Mouse (Mus musculus): ENCODE results near the gene Mipol1. TPM values are rescaled to one million over a fixed set of nuclear protein-coding genes. Genes with fewer than 3 reads are reported as not detected.

Gene Mipol1
- polyA plus RNA-seq, 1 experiment = 0.70 TPM

- no peaks in the 10 kb centered on the region for H3K79me2 ChIP-seq (ENCODE audit: control insufficient read depth, insufficient read depth)
- TF ChIP-seq FOSL1 (IDR thresholded peaks at IDR 0.05; ENCODE audit: insufficient read depth, low read length, poor library complexity, severe bottlenecking) (no peak), CTCF (IDR thresholded peaks at IDR 0.05; ENCODE audit: control insufficient read depth, insufficient read depth, insufficient read length) (no peak), CEBPB (IDR thresholded peaks at IDR 0.05; ENCODE audit: low read depth) (no peak), MYOD1 (IDR thresholded peaks at IDR 0.05; ENCODE audit: control insufficient read depth, insufficient read length, low read depth) (no peak), MYOG (IDR thresholded peaks at IDR 0.05; ENCODE audit: control insufficient read depth, extremely low read depth, insufficient read length) (no peak), USF1 (IDR thresholded peaks at IDR 0.05; ENCODE audit: low read depth) (no peak), MAX (IDR thresholded peaks at IDR 0.05) (no peak)
- no peak overlapping the region for H3ac ChIP-seq (ENCODE audit: control insufficient read depth, insufficient read length, low read depth)
- H3K27me3 ChIP-seq (ENCODE audit: control insufficient read depth, insufficient read depth, insufficient read length) = peaks cover 16% of the 10 kb centered on the region
- H3K36me3 ChIP-seq (ENCODE audit: control insufficient read depth, insufficient read depth) = no peaks in the 10 kb centered on the region
- no peak overlapping the region for H3K4me3 ChIP-seq (ENCODE audit: insufficient read depth, poor library complexity, severe bottlenecking)
- no peaks in the 10 kb centered on the region for H3K79me3 ChIP-seq (ENCODE audit: low read depth)
Observed at GRCm38 (mm10) chr12:57538588-57539550, 308.6 kb downstream of the Mipol1 start.

- Histone ChIP-seq H3K79me2 (ENCODE audit: control insufficient read depth, insufficient read depth) (no peaks in the 10 kb centered on the region), H3K36me3 (ENCODE audit: control insufficient read depth, insufficient read depth) (no peaks in the 10 kb centered on the region), H3K27me3 (ENCODE audit: control insufficient read depth, insufficient read depth, insufficient read length) (peaks cover 16% of the 10 kb centered on the region), H3K4me3 (ENCODE audit: insufficient read depth, poor library complexity, severe bottlenecking) (no peak overlapping the region), H3K79me3 (ENCODE audit: low read depth) (no peaks in the 10 kb centered on the region), H3ac (ENCODE audit: control insufficient read depth, insufficient read length, low read depth) (no peak overlapping the region)
- TF ChIP-seq USF1 (IDR thresholded peaks at IDR 0.05; ENCODE audit: low read depth) = no peak
Observed at GRCm38 (mm10) chr12:57539551-57539985, 309.3 kb downstream of the Mipol1 start.

- TF ChIP-seq MYOG (IDR thresholded peaks at IDR 0.05; ENCODE audit: control insufficient read depth, extremely low read depth, insufficient read length) (no peak), MAX (IDR thresholded peaks at IDR 0.05) (no peak), FOSL1 (IDR thresholded peaks at IDR 0.05; ENCODE audit: insufficient read depth, low read length, poor library complexity, severe bottlenecking) (no peak), USF1 (IDR thresholded peaks at IDR 0.05; ENCODE audit: low read depth) (no peak), CEBPB (IDR thresholded peaks at IDR 0.05; ENCODE audit: low read depth) (no peak), CTCF (IDR thresholded peaks at IDR 0.05; ENCODE audit: control insufficient read depth, insufficient read depth, insufficient read length) (no peak), MYOD1 (IDR thresholded peaks at IDR 0.05; ENCODE audit: control insufficient read depth, insufficient read length, low read depth) (no peak)
- H3K79me2 ChIP-seq (ENCODE audit: control insufficient read depth, insufficient read depth) = no peaks in the 10 kb centered on the region
- H3K27me3 ChIP-seq (ENCODE audit: control insufficient read depth, insufficient read depth, insufficient read length) = peaks cover 22% of the 10 kb centered on the region
- H3K79me3 ChIP-seq (ENCODE audit: low read depth) = no peaks in the 10 kb centered on the region
- H3K36me3 ChIP-seq (ENCODE audit: control insufficient read depth, insufficient read depth) = no peaks in the 10 kb centered on the region
- H3K4me3 ChIP-seq (ENCODE audit: insufficient read depth, poor library complexity, severe bottlenecking) = no peak overlapping the region
- H3ac ChIP-seq (ENCODE audit: control insufficient read depth, insufficient read length, low read depth) = no peak overlapping the region
Observed at GRCm38 (mm10) chr12:57541118-57541517, 310.9 kb downstream of the Mipol1 start.

- H3K79me3 ChIP-seq (ENCODE audit: low read depth) = no peaks in the 10 kb centered on the region
- H3K79me2 ChIP-seq (ENCODE audit: control insufficient read depth, insufficient read depth) = no peaks in the 10 kb centered on the region
- TF ChIP-seq FOSL1 (IDR thresholded peaks at IDR 0.05; ENCODE audit: insufficient read depth, low read length, poor library complexity, severe bottlenecking) = no peak
- no peak for TF ChIP-seq CTCF (IDR thresholded peaks at IDR 0.05; ENCODE audit: control insufficient read depth, insufficient read depth, insufficient read length)
- TF ChIP-seq MYOD1 (IDR thresholded peaks at IDR 0.05; ENCODE audit: control insufficient read depth, insufficient read length, low read depth) = no peak
- no peak overlapping the region for H3ac ChIP-seq (ENCODE audit: control insufficient read depth, insufficient read length, low read depth)
- H3K4me3 ChIP-seq (ENCODE audit: insufficient read depth, poor library complexity, severe bottlenecking) = no peak overlapping the region
- H3K27me3 ChIP-seq (ENCODE audit: control insufficient read depth, insufficient read depth, insufficient read length) = peaks cover 30% of the 10 kb centered on the region
- no peaks in the 10 kb centered on the region for H3K36me3 ChIP-seq (ENCODE audit: control insufficient read depth, insufficient read depth)
Observed at GRCm38 (mm10) chr12:57541931-57542745, 311.9 kb downstream of the Mipol1 start.

- no peak for TF ChIP-seq FOSL1 (IDR thresholded peaks at IDR 0.05; ENCODE audit: insufficient read depth, low read length, poor library complexity, severe bottlenecking)
- TF ChIP-seq MYOG (IDR thresholded peaks at IDR 0.05; ENCODE audit: control insufficient read depth, extremely low read depth, insufficient read length) = no peak
- no peak for TF ChIP-seq MAX (IDR thresholded peaks at IDR 0.05)
- TF ChIP-seq USF1 (IDR thresholded peaks at IDR 0.05; ENCODE audit: low read depth) = no peak
- TF ChIP-seq CEBPB (IDR thresholded peaks at IDR 0.05; ENCODE audit: low read depth) = no peak
- TF ChIP-seq CTCF (IDR thresholded peaks at IDR 0.05; ENCODE audit: control insufficient read depth, insufficient read depth, insufficient read length) = no peak
- TF ChIP-seq MYOD1 (IDR thresholded peaks at IDR 0.05; ENCODE audit: control insufficient read depth, insufficient read length, low read depth) = no peak
- Histone ChIP-seq H3K36me3 (ENCODE audit: control insufficient read depth, insufficient read depth) (no peaks in the 10 kb centered on the region), H3K79me3 (ENCODE audit: low read depth) (no peaks in the 10 kb centered on the region), H3K27me3 (ENCODE audit: control insufficient read depth, insufficient read depth, insufficient read length) (peaks cover 30% of the 10 kb centered on the region), H3K4me3 (ENCODE audit: insufficient read depth, poor library complexity, severe bottlenecking) (no peak overlapping the region), H3K79me2 (ENCODE audit: control insufficient read depth, insufficient read depth) (no peaks in the 10 kb centered on the region), H3ac (ENCODE audit: control insufficient read depth, insufficient read length, low read depth) (no peak overlapping the region)
Observed at GRCm38 (mm10) chr12:57542746-57543626, 312.8 kb downstream of the Mipol1 start.
